Mouse (Mus musculus) lung, postnatal 0 days (tissue): ENCODE data around the gene Cldn7. TPM values are rescaled to one million over a fixed set of nuclear protein-coding genes. Genes with fewer than 3 reads are reported as not detected.

Experiments
- ATAC-seq: fragments of 200-750 bp; cut with Nextera tagmentation; 2 replicates; pipeline ENCODE4 v1.8.0; 2017; ENCODE audit warnings: moderate library complexity
- DNase-seq: peaks from one replicate; pipeline ENCODE4 v3.0.0-alpha.2; 2016; ENCODE audit warnings: low spot score
- H3K27ac ChIP-seq: fragments of 300-500 bp; sonication (generic); 2 replicates; pipeline ENCODE4 v1.5.1; 2014; ENCODE audit warnings: antibody characterized with exemption, mild to moderate bottlenecking, low read length, mixed read lengths
- H3K27me3 ChIP-seq: fragments of 300-500 bp; sonication (generic); replicated peaks from 2 replicates; pipeline ENCODE4 v1.6.1; 2014; ENCODE audit warnings: low read length, mixed read lengths; ENCODE audit not compliant: insufficient read depth
- H3K36me3 ChIP-seq: fragments of 300-500 bp; sonication (generic); 2 replicates; pipeline ENCODE4 v1.6.1; 2014; ENCODE audit warnings: low read length, mixed read lengths; ENCODE audit not compliant: insufficient read depth
- H3K4me1 ChIP-seq: fragments of 300-500 bp; sonication (generic); 2 replicates; pipeline ENCODE4 v1.6.1; 2014; ENCODE audit warnings: antibody characterized with exemption, low read depth, low read length, mixed read lengths; ENCODE audit not compliant: insufficient read depth
- H3K4me2 ChIP-seq: fragments of 300-500 bp; sonication (generic); replicated peaks from 2 replicates; pipeline ENCODE4 v1.6.1; 2014; ENCODE audit warnings: low read depth, mild to moderate bottlenecking, low read length, moderate library complexity, mixed read lengths
- H3K4me3 ChIP-seq: fragments of 300-500 bp; sonication (generic); 2 replicates; pipeline ENCODE4 v1.5.1; 2014; ENCODE audit warnings: low read depth, low read length
- H3K9ac ChIP-seq: fragments of 300-500 bp; sonication (generic); replicated peaks from 2 replicates; pipeline ENCODE4 v1.6.1; 2014; ENCODE audit warnings: low read depth, mild to moderate bottlenecking
- H3K9me3 ChIP-seq: fragments of 300-500 bp; sonication (generic); 2 replicates; pipeline ENCODE4 v1.6.1; 2016; ENCODE audit warnings: low read length, mixed read lengths
- CTCF ChIP-seq: IDR thresholded peaks from 2 replicates; pipeline ENCODE4 v1.5.1; 2016; ENCODE audit warnings: antibody characterized with exemption, mild to moderate bottlenecking
- EP300 ChIP-seq: IDR thresholded peaks from 2 replicates; pipeline ENCODE4 v1.6.1; 2016; ENCODE audit warnings: antibody characterized with exemption, mild to moderate bottlenecking, control low read depth
- WGBS: fragments of 180-500 bp; shearing (Covaris S2); extraction: QIAGEN DNeasy Blood & Tissue Kit; methylation state at CpG from one replicate; pipeline ENCODE4 v1.1.7; 2014; 5-methylcytosine and 5-hydroxymethylcytosine counted together
- polyA plus RNA-seq: library from polyadenylated mRNA; unstranded; fragments of >200 nt; fragmentation: Nextera tagmentation; extraction: Ambion mirVana; gene quantifications from 2 replicates; pipeline ENCODE4 v1.2.1, GENCODE M21; 2015

Cldn7 gene
- polyA plus RNA-seq, 1 experiment from 2014 or later = 230 TPM

- Histone ChIP-seq H3K4me1 (peaks cover 15% of the 10 kb centered on the region; the same call in 1 of the 2 replicates), H3K27me3 (peaks cover 13% of the 10 kb centered on the region; the same call in 1 of the 2 replicates), H3K9me3 (no peaks in the 10 kb centered on the region), H3K4me2 (peak overlapping the region; percentile 88), H3K9ac (no peak overlapping the region), H3K27ac (no peak overlapping the region; the same call in 1 of the 2 replicates), H3K4me3 (peak overlapping the region; percentile 42), H3K36me3 (no peaks in the 10 kb centered on the region)
- WGBS = 2% methylated on average over 29 of the region's 30 CpGs
- ATAC-seq (peak; percentile 5; the same call in 1 of the 2 replicates), DNase-seq (peak; percentile 63)
- TF ChIP-seq CTCF = no peak
- TF ChIP-seq EP300 = no peak
Measured at GRCm38 (mm10) chr11:69936156-69936555, 28.4 kb upstream of the Cldn7 start.

- Histone ChIP-seq H3K9me3 (no peaks in the 10 kb centered on the region), H3K4me1 (peaks cover 15% of the 10 kb centered on the region; the same call in 1 of the 2 replicates), H3K36me3 (no peaks in the 10 kb centered on the region), H3K4me3 (no peak overlapping the region; the same call in 1 of the 2 replicates), H3K27me3 (peaks cover 13% of the 10 kb centered on the region; the same call in 1 of the 2 replicates), H3K9ac (no peak overlapping the region), H3K27ac (no peak overlapping the region), H3K4me2 (peak overlapping the region; percentile 88)
- TF ChIP-seq CTCF = no peak
- no peak for TF ChIP-seq EP300
- 26% methylated on average over 9 of the region's 9 CpGs for whole genome bisulfite sequencing
- DNase-seq = peak; percentile 38
- no peak for ATAC-seq
Measured at GRCm38 (mm10) chr11:69936714-69937347, 27.7 kb upstream of the Cldn7 start.

- no peaks in the 10 kb centered on the region for H3K36me3 ChIP-seq
- H3K4me3 ChIP-seq = no peak overlapping the region
- DNase-seq = no peak
- no peak overlapping the region for H3K4me2 ChIP-seq
- TF ChIP-seq EP300 = no peak
- TF ChIP-seq CTCF = no peak
- H3K9me3 ChIP-seq = no peaks in the 10 kb centered on the region
- no peak overlapping the region for H3K9ac ChIP-seq
- H3K27ac ChIP-seq = no peak overlapping the region
- H3K27me3 ChIP-seq = peaks cover 13% of the 10 kb centered on the region; the same call in 1 of the 2 replicates
- peaks cover 15% of the 10 kb centered on the region; the same call in 1 of the 2 replicates for H3K4me1 ChIP-seq
- no peak for ATAC-seq
- WGBS = 37% methylated on average over 4 of the region's 4 CpGs
Measured at GRCm38 (mm10) chr11:69937385-69937784, 27.2 kb upstream of the Cldn7 start.

GRCm38 (mm10) chr11:69937834-69938233 lies 26.7 kb upstream of the Cldn7 start:
- no peak overlapping the region for H3K4me2 ChIP-seq
- H3K4me3 ChIP-seq = no peak overlapping the region
- ATAC-seq (no peak), DNase-seq (no peak)
- 63% methylated on average over 5 of the region's 5 CpGs for WGBS
- peaks cover 13% of the 10 kb centered on the region; the same call in 1 of the 2 replicates for H3K27me3 ChIP-seq
- no peaks in the 10 kb centered on the region for H3K9me3 ChIP-seq
- H3K9ac ChIP-seq = no peak overlapping the region
- no peak for TF ChIP-seq EP300
- TF ChIP-seq CTCF = no peak
- H3K27ac ChIP-seq = no peak overlapping the region
- peaks cover 15% of the 10 kb centered on the region; the same call in 1 of the 2 replicates for H3K4me1 ChIP-seq
- no peaks in the 10 kb centered on the region for H3K36me3 ChIP-seq

GRCm38 (mm10) chr11:69938401-69938979 lies 26.1 kb upstream of the Cldn7 start:
- H3K9me3 ChIP-seq = no peaks in the 10 kb centered on the region
- DNase-seq = no peak
- H3K27me3 ChIP-seq = peaks cover 13% of the 10 kb centered on the region; the same call in 1 of the 2 replicates
- WGBS = 29% methylated on average over 9 of the region's 9 CpGs
- H3K4me3 ChIP-seq = no peak overlapping the region
- ATAC-seq = no peak
- H3K9ac ChIP-seq = no peak overlapping the region
- H3K36me3 ChIP-seq = no peaks in the 10 kb centered on the region
- H3K4me1 ChIP-seq = peaks cover 15% of the 10 kb centered on the region; the same call in 1 of the 2 replicates
- H3K27ac ChIP-seq = no peak overlapping the region
- no peak overlapping the region for H3K4me2 ChIP-seq
- no peak for TF ChIP-seq CTCF
- TF ChIP-seq EP300 = no peak

- peaks cover 15% of the 10 kb centered on the region; the same call in 1 of the 2 replicates for H3K4me1 ChIP-seq
- peaks cover 13% of the 10 kb centered on the region; the same call in 1 of the 2 replicates for H3K27me3 ChIP-seq
- no peak for DNase-seq
- no peaks in the 10 kb centered on the region for H3K9me3 ChIP-seq
- no peak for ATAC-seq
- H3K4me2 ChIP-seq = no peak overlapping the region
- H3K36me3 ChIP-seq = no peaks in the 10 kb centered on the region
- H3K4me3 ChIP-seq = no peak overlapping the region
- 58% methylated on average over 5 of the region's 5 CpGs for WGBS
- H3K9ac ChIP-seq = no peak overlapping the region
- no peak overlapping the region for H3K27ac ChIP-seq
- TF ChIP-seq CTCF (no peak), EP300 (no peak)
Measured at GRCm38 (mm10) chr11:69939181-69939580, 25.4 kb upstream of the Cldn7 start.
